Mouse (Mus musculus) NIH3T3 (cell line): ENCODE measurements at regions not wholly inside any gene's neighbourhood (a gene's known extent, or its start where the extent isn't known, plus 50 kb on each side); places are given as distances from the start of the nearest gene placed in this dataset.
A peak's percentile ranks its signal among the peaks of the same experiment; 100 is the strongest.
"Not testable (repeated sequence)": the region's sequence is repeated elsewhere in the genome, so short reads cannot be mapped to it uniquely, and the experiment has no call there.

Experiments
- DNase-seq: peaks from one replicate; pipeline ENCODE4 v3.0.0-alpha.2; 2012; ENCODE audit warnings: low read depth

GRCm38 (mm10) chr2:108032301-108033013 lies 742.0 kb downstream of the Kcna4 start:
- peak; percentile 90 for DNase-seq

- no peak for DNase-seq
Measured at GRCm38 (mm10) chr2:108033328-108034182, 743.1 kb downstream of the Kcna4 start.

- DNase-seq: no peak
Measured at GRCm38 (mm10) chr2:108034882-108035281, 744.4 kb downstream of the Kcna4 start.

- no peak for DNase-seq
Measured at GRCm38 (mm10) chr2:108042086-108042485, 751.6 kb downstream of the Kcna4 start.

GRCm38 (mm10) chr2:108044885-108045284 lies 754.4 kb downstream of the Kcna4 start:
- no peak for DNase-seq

GRCm38 (mm10) chr2:108045997-108046396 lies 755.6 kb downstream of the Kcna4 start:
- peak; percentile 45 for DNase-seq

GRCm38 (mm10) chr2:108062751-108063150 lies 772.3 kb downstream of the Kcna4 start:
- not testable (repeated sequence) for DNase-seq

- no peak for DNase-seq
Measured at GRCm38 (mm10) chr2:108083911-108084310, 793.5 kb downstream of the Kcna4 start.

- no peak for DNase-seq
Measured at GRCm38 (mm10) chr2:108090266-108090665, 799.8 kb downstream of the Kcna4 start.

- peak; percentile 66 for DNase-seq
Measured at GRCm38 (mm10) chr2:108097026-108097425, 806.6 kb downstream of the Kcna4 start.

GRCm38 (mm10) chr2:108110140-108110539 lies 819.7 kb downstream of the Kcna4 start:
- DNase-seq: peak; percentile 72

GRCm38 (mm10) chr2:108145694-108146093 lies 855.3 kb downstream of the Kcna4 start:
- DNase-seq: no peak

- peak; percentile 12 for DNase-seq
Measured at GRCm38 (mm10) chr2:108148221-108148620, 857.8 kb downstream of the Kcna4 start.

GRCm38 (mm10) chr2:108156189-108156588 lies 865.8 kb downstream of the Kcna4 start:
- DNase-seq: no peak

GRCm38 (mm10) chr2:108157731-108158130 lies 867.3 kb downstream of the Kcna4 start:
- DNase-seq: no peak

GRCm38 (mm10) chr2:108158311-108158710 lies 867.9 kb downstream of the Kcna4 start:
- no peak for DNase-seq

GRCm38 (mm10) chr2:108160865-108161264 lies 870.4 kb downstream of the Kcna4 start:
- DNase-seq: peak; percentile 3

- peak; percentile 5 for DNase-seq
Measured at GRCm38 (mm10) chr2:108165085-108165484, 874.6 kb downstream of the Kcna4 start.
